Mouse (Mus musculus) liver, embryonic 14.5 days (tissue): ENCODE measurements at regions not wholly inside any gene's neighbourhood (a gene's known extent, or its start where the extent isn't known, plus 50 kb on each side); places are given as distances from the start of the nearest gene placed in this dataset.

ENCODE experiments used
- ATAC-seq: fragments of 200-750 bp; cut with Nextera tagmentation; 2 replicates; pipeline ENCODE4 v1.8.0; 2017; ENCODE audit warnings: moderate number of reproducible peaks, mild to moderate bottlenecking, moderate library complexity; ENCODE audit not compliant: insufficient read depth
- DNase-seq, 3 experiments: peaks; one replicate each; pipeline ENCODE4 v3.0.0-alpha.2; 2012 to 2013; ENCODE audit warnings: low read depth in 3 of 3, low spot score in 3 of 3
- H3K27ac ChIP-seq: fragments of 300-500 bp; sonication (generic); 2 replicates; pipeline ENCODE4 v1.5.1; 2014; ENCODE audit warnings: moderate library complexity, mild to moderate bottlenecking, control low read depth, inconsistent platforms
- H3K27me3 ChIP-seq: fragments of 300-500 bp; sonication (generic); 2 replicates; pipeline ENCODE4 v1.6.1; 2014; ENCODE audit warnings: mild to moderate bottlenecking, low read length, moderate library complexity; ENCODE audit not compliant: control insufficient read depth, insufficient read depth
- H3K36me3 ChIP-seq: fragments of 300-500 bp; sonication (generic); replicated peaks from 2 replicates; pipeline ENCODE4 v1.6.1; 2014; ENCODE audit warnings: low read depth; ENCODE audit not compliant: control insufficient read depth, insufficient read depth
- H3K4me1 ChIP-seq, 2 experiments: fragments of 200-500 bp in 1 of 2; fragments of 300-500 bp in 1 of 2; sonication (generic) in 1 of 2; replicated peaks; 2 replicates each; pipeline ENCODE4 v1.6.1; 2012 to 2014; ENCODE audit warnings: antibody characterized with exemption in 1 of 2, inconsistent platforms in 1 of 2, low read length in 1 of 2; ENCODE audit not compliant: control insufficient read depth in 2 of 2, insufficient read depth in 2 of 2
- H3K4me2 ChIP-seq: fragments of 300-500 bp; sonication (generic); 2 replicates; pipeline ENCODE4 v1.6.1; 2014; ENCODE audit warnings: low read depth, mild to moderate bottlenecking, control low read depth, moderate library complexity
- H3K4me3 ChIP-seq, 2 experiments: fragments of 200-500 bp in 1 of 2; fragments of 300-500 bp in 1 of 2; sonication (generic) in 1 of 2; 2 replicates each; pipeline ENCODE4 v1.5.1; 2012 to 2014; ENCODE audit warnings: low read depth in 2 of 2, low read length in 2 of 2, mild to moderate bottlenecking in 2 of 2, control low read depth in 1 of 2, inconsistent platforms in 1 of 2, moderate library complexity in 1 of 2; ENCODE audit not compliant: insufficient read depth in 1 of 2
- H3K9ac ChIP-seq: fragments of 300-500 bp; sonication (generic); replicated peaks from 2 replicates; pipeline ENCODE4 v1.6.1; 2014; ENCODE audit warnings: mild to moderate bottlenecking, control low read depth, moderate library complexity
- H3K9me3 ChIP-seq: fragments of 300-500 bp; sonication (generic); 2 replicates; pipeline ENCODE4 v1.6.1; 2016; ENCODE audit warnings: low read length, mixed read lengths; ENCODE audit not compliant: control insufficient read depth
- CTCF ChIP-seq: IDR thresholded peaks from 2 replicates; pipeline ENCODE4 v1.5.1; 2016; ENCODE audit warnings: antibody characterized with exemption, low read depth, control low read depth
- EP300 ChIP-seq: IDR thresholded peaks from 2 replicates; pipeline ENCODE4 v1.6.1; 2016; ENCODE audit warnings: antibody characterized with exemption, low read depth
- WGBS: fragments of 180-500 bp; shearing (Covaris S2); extraction: QIAGEN DNeasy Blood & Tissue Kit; methylation state at CpG from one replicate; pipeline ENCODE4 v1.1.7; 2014; ENCODE audit not compliant: insufficient replicate concordance; 5-methylcytosine and 5-hydroxymethylcytosine counted together

- Histone ChIP-seq H3K27ac (no peak overlapping the region), H3K9me3 (no peaks in the 10 kb centered on the region), H3K4me3 (no peak overlapping the region), H3K4me2 (no peak overlapping the region), H3K9ac (no peak overlapping the region), H3K27me3 (no peaks in the 10 kb centered on the region), H3K36me3 (no peaks in the 10 kb centered on the region), H3K4me1 (no peaks in the 10 kb centered on the region)
- TF ChIP-seq EP300: no peak
- no peak for TF ChIP-seq CTCF
- DNase-seq: no peak
- 60% methylated on average over 4 of the region's 4 CpGs for WGBS
- ATAC-seq: no peak
Measured at GRCm38 (mm10) chr17:59845261-59845819, 832.2 kb upstream of the Nudt12 start.

GRCm38 (mm10) chr17:59805870-59806269 is 792.7 kb upstream of the Nudt12 start:
- Histone ChIP-seq H3K36me3 (no peaks in the 10 kb centered on the region), H3K4me1 (no peaks in the 10 kb centered on the region), H3K4me2 (no peak overlapping the region), H3K27me3 (no peaks in the 10 kb centered on the region), H3K9ac (no peak overlapping the region), H3K27ac (no peak overlapping the region), H3K4me3 (no peak overlapping the region), H3K9me3 (no peaks in the 10 kb centered on the region)
- TF ChIP-seq EP300 (no peak), CTCF (no peak)
- WGBS: 50% methylated on average over 3 of the region's 3 CpGs
- DNase-seq (no peak), ATAC-seq (no peak)

GRCm38 (mm10) chr17:59793434-59793833 is 780.3 kb upstream of the Nudt12 start:
- Histone ChIP-seq H3K27ac (no peak overlapping the region), H3K4me2 (no peak overlapping the region), H3K9ac (no peak overlapping the region), H3K9me3 (no peaks in the 10 kb centered on the region), H3K4me1 (no peaks in the 10 kb centered on the region), H3K36me3 (no peaks in the 10 kb centered on the region), H3K4me3 (no peak overlapping the region), H3K27me3 (no peaks in the 10 kb centered on the region)
- no peak for ATAC-seq
- no peak for TF ChIP-seq EP300
- no peak for TF ChIP-seq CTCF
- DNase-seq: no peak

- no peaks in the 10 kb centered on the region for H3K36me3 ChIP-seq
- ATAC-seq (no peak), DNase-seq (no peak)
- no peaks in the 10 kb centered on the region for H3K27me3 ChIP-seq
- H3K27ac ChIP-seq: no peak overlapping the region
- WGBS: 26% methylated on average over 4 of the region's 4 CpGs
- H3K9me3 ChIP-seq: no peaks in the 10 kb centered on the region
- no peak overlapping the region for H3K9ac ChIP-seq
- H3K4me1 ChIP-seq: no peaks in the 10 kb centered on the region
- no peak overlapping the region for H3K4me3 ChIP-seq
- H3K4me2 ChIP-seq: no peak overlapping the region
- TF ChIP-seq EP300 (no peak), CTCF (no peak)
Measured at GRCm38 (mm10) chr17:59792780-59793179, 779.6 kb upstream of the Nudt12 start.

GRCm38 (mm10) chr17:59774075-59774474 is 760.9 kb upstream of the Nudt12 start:
- Histone ChIP-seq H3K27me3 (no peaks in the 10 kb centered on the region), H3K9ac (no peak overlapping the region), H3K36me3 (no peaks in the 10 kb centered on the region), H3K4me1 (no peaks in the 10 kb centered on the region), H3K4me3 (no peak overlapping the region), H3K27ac (no peak overlapping the region), H3K4me2 (no peak overlapping the region), H3K9me3 (no peaks in the 10 kb centered on the region)
- 51% methylated on average over 3 of the region's 3 CpGs for WGBS
- ATAC-seq: no peak
- DNase-seq: no peak
- TF ChIP-seq CTCF (no peak), EP300 (no peak)
